Mouse (Mus musculus) adrenal gland, adult 8-10 months (tissue): ENCODE results near the gene Psg17. TPM values are rescaled to one million over a fixed set of nuclear protein-coding genes. Genes with fewer than 3 reads are reported as not detected.

ENCODE experiments used
- total RNA-seq, 4 experiments: library from RNA; stranded (reverse); gene quantifications; 2 replicates each; pipeline ENCODE4 v1.2.4; 2022

The Psg17 gene
- total RNA-seq, 4 experiments from 2014 or later = not detected

Other genes with a start within 250 kb of the Psg17 start
- not detected for gene Psg23, start 205.1 kb downstream of the Psg17 start, total RNA-seq
- gene Psg21, start 164.9 kb downstream of the Psg17 start, total RNA-seq = not detected
- not detected for gene Psg20, start 135.4 kb downstream of the Psg17 start, total RNA-seq
- not detected for gene Psg22, start 103.5 kb downstream of the Psg17 start, total RNA-seq
- gene Psg19, start 23.1 kb downstream of the Psg17 start, total RNA-seq = not detected
- 10 to 100 TPM in 3 of 4 experiments, 1 to 10 TPM in 1; 8.5 to 12.4 (median 11.2) TPM for gene Mill2, start 18.4 kb upstream of the Psg17 start, total RNA-seq
- 1 to 10 TPM; 1.3 to 2.8 (median 1.8) TPM for gene Pglyrp1, start 49.7 kb upstream of the Psg17 start, total RNA-seq
- 10 to 100 TPM; 12.6 to 18.4 (median 14.0) TPM for gene Ccdc61, start 88.8 kb upstream of the Psg17 start, total RNA-seq
- 1 to 10 TPM; 5.6 to 9.2 (median 7.1) TPM for gene Nova2, start 104.3 kb upstream of the Psg17 start, total RNA-seq
- gene Nanos2, start 165.8 kb upstream of the Psg17 start, total RNA-seq = not detected
- gene Mypop, start 169.6 kb upstream of the Psg17 start, total RNA-seq = 10 to 100 TPM; 11.4 to 18.0 (median 15.5) TPM
- gene Irf2bp1, start 182.4 kb upstream of the Psg17 start, total RNA-seq = 10 to 100 TPM; 49.0 to 52.8 (median 50.9) TPM
- under 1 TPM in 1 of 4 experiments, not detected in 3; 0.12 TPM for gene Foxa3, start 201.9 kb upstream of the Psg17 start, total RNA-seq
- gene Sympk, start 202.8 kb upstream of the Psg17 start, total RNA-seq = 100 to 1,000 TPM; 110 to 113 (median 111) TPM
- gene Rsph6a, start 233.1 kb upstream of the Psg17 start, total RNA-seq = under 1 TPM in 1 of 4 experiments, not detected in 3; 0.24 TPM